31 mouse cellular contexts compared by ENCODE assay signal in genomic region chr8:11806252-11806651, GRCm38 (mm10). TPM values are rescaled to one million over a fixed set of nuclear protein-coding genes. Genes with fewer than 3 reads are reported as not detected.
DNase-seq lines count a peak whose midpoint lies in the region; ATAC-seq and TF ChIP-seq lines count a peak whose summit lies in the region.
"Had no signal": no experiment of that assay in that cellular context is flagged by ENCODE, and none has a peak within 500 bp of the region (broad histone marks: within the 10 kb centered on the region; RNA-seq: fewer than 3 reads in every experiment).

No protein-coding gene starts in this region.

- WGBS in forebrain, embryonic 15.5 days: 82% methylated on average over 6 of the region's 6 CpGs
- 94% methylated on average over 6 of the region's 6 CpGs for WGBS in forebrain, embryonic 11.5 days
- WGBS in lung, embryonic 14.5 days: 64% methylated on average over 6 of the region's 6 CpGs
- WGBS in lung, postnatal 0 days: 77% methylated on average over 6 of the region's 6 CpGs
- 91% methylated on average over 6 of the region's 6 CpGs for WGBS in kidney, adult 2 months

- peaks cover 5% of the 10 kb centered on the region; the same call in 1 of the 2 replicates for H3K4me1 ChIP-seq in forebrain, embryonic 15.5 days
- no peaks in the 10 kb centered on the region for H3K4me1 ChIP-seq in forebrain, embryonic 11.5 days (replicated peaks; ENCODE audit: control insufficient read depth, insufficient read depth, low read length)
- H3K4me1 ChIP-seq in lung, embryonic 14.5 days (ENCODE audit: insufficient read depth): no peaks in the 10 kb centered on the region
- H3K4me1 ChIP-seq in lung, postnatal 0 days (ENCODE audit: insufficient read depth, low read depth, low read length): no peaks in the 10 kb centered on the region
- no peaks in the 10 kb centered on the region for H3K4me1 ChIP-seq in kidney, adult 2 months (ENCODE audit: control insufficient read depth, insufficient read depth, low read length)
- H3K4me1 ChIP-seq: embryonic facial prominence, embryonic 15.5 days; heart, embryonic 10.5 days; hindbrain, embryonic 12.5 days; liver, embryonic 15.5 days; midbrain, embryonic 12.5 days had no signal

- no peak for ATAC-seq in forebrain, embryonic 15.5 days (replicated peaks)
- ATAC-seq in forebrain, embryonic 11.5 days (replicated peaks; ENCODE audit: low FRiP score): no peak
- no peak for ATAC-seq in lung, embryonic 14.5 days (ENCODE audit: insufficient read depth)
- no peak for ATAC-seq in lung, postnatal 0 days
- ATAC-seq: inflammation-experienced regulatory T-cells, adult 6 months had no signal

- no peaks in the 10 kb centered on the region for H3K9me3 ChIP-seq in forebrain, embryonic 15.5 days
- no peaks in the 10 kb centered on the region for H3K9me3 ChIP-seq in forebrain, embryonic 11.5 days (ENCODE audit: control insufficient read depth, low read length)
- no peaks in the 10 kb centered on the region for H3K9me3 ChIP-seq in lung, embryonic 14.5 days (ENCODE audit: low read depth, low read length)
- no peaks in the 10 kb centered on the region for H3K9me3 ChIP-seq in lung, postnatal 0 days (ENCODE audit: low read length)
- H3K9me3 ChIP-seq: embryonic facial prominence, embryonic 15.5 days; heart, embryonic 10.5 days; heart, embryonic 15.5 days; hindbrain, embryonic 12.5 days; limb, embryonic 12.5 days; liver, embryonic 15.5 days; lung, embryonic 15.5 days; midbrain, embryonic 12.5 days; neural tube, embryonic 13.5 days; stomach, embryonic 15.5 days had no signal

- DNase-seq in forebrain, embryonic 11.5 days (ENCODE audit: low spot score): no peak
- peak; percentile 61 for DNase-seq in lung, embryonic 14.5 days
- no peak for DNase-seq in lung, postnatal 0 days (ENCODE audit: low spot score)
- DNase-seq in retina, postnatal 1 day: peak; percentile 10
- DNase-seq in retina, embryonic 14.5 days (ENCODE audit: low spot score): no peak
- no peak for DNase-seq in kidney, adult 2 months
- DNase-seq: adrenal gland, postnatal 36 days; cerebellum, adult 11 months; cerebellum, adult 9-11 months; gastrocnemius, postnatal 25 days; heart, adult 11 months; kidney, adult 18-20 months; kidney, postnatal 36 days; lung, postnatal 36 days; right cerebral cortex, postnatal 25 days had no signal

- no peaks in the 10 kb centered on the region for H3K27me3 ChIP-seq in forebrain, embryonic 15.5 days
- no peaks in the 10 kb centered on the region for H3K27me3 ChIP-seq in forebrain, embryonic 11.5 days (ENCODE audit: control insufficient read depth, insufficient read depth, low read length)
- no peaks in the 10 kb centered on the region for H3K27me3 ChIP-seq in lung, embryonic 14.5 days (ENCODE audit: insufficient read depth, low read length)
- no peaks in the 10 kb centered on the region for H3K27me3 ChIP-seq in lung, postnatal 0 days (replicated peaks; ENCODE audit: insufficient read depth, low read length)
- no peaks in the 10 kb centered on the region for H3K27me3 ChIP-seq in kidney, adult 2 months (replicated peaks; ENCODE audit: control insufficient read depth, insufficient read depth, low read length)
- H3K27me3 ChIP-seq: embryonic facial prominence, embryonic 15.5 days; heart, embryonic 15.5 days; hindbrain, embryonic 12.5 days; limb, embryonic 12.5 days; liver, embryonic 15.5 days; lung, embryonic 15.5 days; midbrain, embryonic 12.5 days; neural tube, embryonic 13.5 days; stomach, embryonic 15.5 days had no signal

- H3K4me2 ChIP-seq in forebrain, embryonic 15.5 days (replicated peaks): no peak overlapping the region
- no peak overlapping the region for H3K4me2 ChIP-seq in forebrain, embryonic 11.5 days (ENCODE audit: low read depth, low read length, severe bottlenecking)
- no peak overlapping the region for H3K4me2 ChIP-seq in lung, embryonic 14.5 days
- H3K4me2 ChIP-seq in lung, postnatal 0 days (replicated peaks; ENCODE audit: low read depth, low read length): no peak overlapping the region
- H3K4me2 ChIP-seq: embryonic facial prominence, embryonic 15.5 days; heart, embryonic 15.5 days; hindbrain, embryonic 12.5 days; limb, embryonic 12.5 days; liver, embryonic 15.5 days; lung, embryonic 15.5 days; midbrain, embryonic 12.5 days; neural tube, embryonic 13.5 days; stomach, embryonic 15.5 days had no signal

- no peak overlapping the region for H3K4me3 ChIP-seq in forebrain, embryonic 15.5 days
- H3K4me3 ChIP-seq in forebrain, embryonic 11.5 days (ENCODE audit: low read depth, low read length): no peak overlapping the region
- H3K4me3 ChIP-seq in lung, embryonic 14.5 days (ENCODE audit: low read depth, low read length): no peak overlapping the region
- no peak overlapping the region for H3K4me3 ChIP-seq in lung, postnatal 0 days (ENCODE audit: low read depth, low read length)
- no peak overlapping the region for H3K4me3 ChIP-seq in kidney, adult 2 months (ENCODE audit: insufficient read depth, low read depth, low read length)
- H3K4me3 ChIP-seq: embryonic facial prominence, embryonic 15.5 days; heart, embryonic 10.5 days; heart, embryonic 15.5 days; hindbrain, embryonic 12.5 days; layer of hippocampus, adult 2 months; left cerebral cortex, adult 2 months; limb, embryonic 12.5 days; liver, embryonic 15.5 days; lung, embryonic 15.5 days; midbrain, embryonic 12.5 days; myocyte; neural tube, embryonic 13.5 days; stomach, embryonic 15.5 days had no signal

- peak overlapping the region; percentile 31; the same call in 1 of the 2 replicates for H3K27ac ChIP-seq in forebrain, embryonic 15.5 days (replicated peaks)
- H3K27ac ChIP-seq in forebrain, embryonic 11.5 days (ENCODE audit: low read depth, low read length): no peak overlapping the region
- H3K27ac ChIP-seq in lung, embryonic 14.5 days (ENCODE audit: low read depth): no peak overlapping the region
- no peak overlapping the region for H3K27ac ChIP-seq in lung, postnatal 0 days (ENCODE audit: low read length)
- no peak overlapping the region for H3K27ac ChIP-seq in kidney, adult 2 months (ENCODE audit: insufficient read depth, low read depth, low read length)
- H3K27ac ChIP-seq: embryonic facial prominence, embryonic 15.5 days; heart, embryonic 10.5 days; heart, embryonic 15.5 days; hindbrain, embryonic 12.5 days; layer of hippocampus, adult 2 months; left cerebral cortex, adult 2 months; limb, embryonic 12.5 days; liver, embryonic 15.5 days; lung, embryonic 15.5 days; midbrain, embryonic 12.5 days; neural tube, embryonic 13.5 days; stomach, embryonic 15.5 days had no signal

- TF ChIP-seq CTCF in lung, embryonic 14.5 days (IDR thresholded peaks at IDR 0.05; ENCODE audit: low read depth): no peak
- TF ChIP-seq CTCF in lung, postnatal 0 days (IDR thresholded peaks at IDR 0.05): no peak
- TF ChIP-seq CTCF in kidney, adult 2 months (conservative IDR thresholded peaks at IDR 0.05; ENCODE audit: insufficient read depth, insufficient read length, low read depth, low read length): no peak

- H3K9ac ChIP-seq in forebrain, embryonic 15.5 days (replicated peaks): no peak overlapping the region
- no peak overlapping the region for H3K9ac ChIP-seq in forebrain, embryonic 11.5 days (ENCODE audit: low read length)
- H3K9ac ChIP-seq in lung, embryonic 14.5 days: no peak overlapping the region
- no peak overlapping the region for H3K9ac ChIP-seq in lung, postnatal 0 days (replicated peaks; ENCODE audit: low read depth)
- H3K9ac ChIP-seq: embryonic facial prominence, embryonic 15.5 days; heart, embryonic 15.5 days; hindbrain, embryonic 12.5 days; limb, embryonic 12.5 days; liver, embryonic 15.5 days; lung, embryonic 15.5 days; midbrain, embryonic 12.5 days; neural tube, embryonic 13.5 days; stomach, embryonic 15.5 days had no signal

- no peak for TF ChIP-seq EP300 in lung, postnatal 0 days (IDR thresholded peaks at IDR 0.05)

- no peak for TF ChIP-seq POLR2A in kidney, adult 2 months (IDR thresholded peaks at IDR 0.05; ENCODE audit: low read depth, low read length)

- peaks cover 83% of the 10 kb centered on the region for H3K36me3 ChIP-seq in forebrain, embryonic 15.5 days
- H3K36me3 ChIP-seq in forebrain, embryonic 11.5 days (ENCODE audit: control insufficient read depth, insufficient read depth, low read length): peaks cover 9% of the 10 kb centered on the region
- H3K36me3 ChIP-seq in lung, embryonic 14.5 days (ENCODE audit: insufficient read depth): peaks cover 90% of the 10 kb centered on the region
- peaks cover 58% of the 10 kb centered on the region for H3K36me3 ChIP-seq in lung, postnatal 0 days (ENCODE audit: insufficient read depth, low read length)
- peaks cover 3% of the 10 kb centered on the region; the same call in 1 of the 2 replicates for H3K36me3 ChIP-seq in kidney, adult 2 months (ENCODE audit: control insufficient read depth, insufficient read depth, low read length)

RNA-seq across cellular contexts. Expression of gene Tex29, which starts 34.0 kb away (rescaled TPM):
- 0.59 and 1.4 TPM in 2 replicates for polyA plus RNA-seq in forebrain, embryonic 15.5 days (2015; fragmentation: Nextera tagmentation; extraction: Ambion mirVana)
- polyA plus RNA-seq in forebrain, embryonic 11.5 days (2014; fragmentation: Nextera tagmentation; extraction: Ambion mirVana): 0.24 TPM in 1 of 2 replicates, not detected in the other
- polyA plus RNA-seq in lung, embryonic 14.5 days (2014; fragmentation: Nextera tagmentation; extraction: Ambion mirVana): not detected in 2 replicates
- polyA plus RNA-seq in lung, postnatal 0 days (2015; fragmentation: Nextera tagmentation; extraction: Ambion mirVana): 0.20 TPM in 1 of 2 replicates, not detected in the other
- polyA plus RNA-seq in kidney, adult 2 months (2012; rRNA removed): 0.15 TPM in 1 of 2 replicates, not detected in the other
- polyA plus RNA-seq: embryonic facial prominence, embryonic 15.5 days; heart, embryonic 10.5 days; inflammation-experienced regulatory T-cells, adult 6 months; limb, embryonic 12.5 days; liver, adult 2 months; liver, embryonic 15.5 days; lung, embryonic 15.5 days; myocyte; stomach, embryonic 15.5 days had no signal

Comparison
In these comparisons a context has a peak if more than half of its experiments do, and no peak if none do; other contexts are left out.
1. DNase-seq: peak in lung, embryonic 14.5 days (single experiment) and retina, postnatal 1 day (single experiment); none in forebrain, embryonic 11.5 days (single experiment), lung, postnatal 0 days (single experiment), retina, embryonic 14.5 days (single experiment) and kidney, adult 2 months (single experiment).